Mouse (Mus musculus) hindbrain, embryonic 16.5 days (tissue): Measurements from ENCODE around the gene H2-Q4. TPM values are rescaled to one million over a fixed set of nuclear protein-coding genes. Genes with fewer than 3 reads are reported as not detected.
"Not testable (repeated sequence)": the region's sequence is repeated elsewhere in the genome, so short reads cannot be mapped to it uniquely, and the experiment has no call there.

Experiments
- ATAC-seq: fragments of 200-750 bp; cut with Nextera tagmentation; 2 replicates; pipeline ENCODE4 v1.8.0; 2017; ENCODE audit warnings: moderate TSS enrichment, moderate library complexity
- H3K27ac ChIP-seq: fragments of 300-500 bp; sonication (generic); 2 replicates; pipeline ENCODE4 v1.5.1; 2014; ENCODE audit warnings: low read depth, mild to moderate bottlenecking, control low read depth, low read length, moderate library complexity
- H3K27me3 ChIP-seq: fragments of 300-500 bp; sonication (generic); replicated peaks from 2 replicates; pipeline ENCODE4 v1.6.1; 2014; ENCODE audit warnings: low read length; ENCODE audit not compliant: control insufficient read depth, insufficient read depth
- H3K36me3 ChIP-seq: fragments of 300-500 bp; sonication (generic); 2 replicates; pipeline ENCODE4 v1.6.1; 2014; ENCODE audit warnings: mild to moderate bottlenecking, low read length, moderate library complexity, mixed read lengths; ENCODE audit not compliant: control insufficient read depth, insufficient read depth
- H3K4me1 ChIP-seq: fragments of 300-500 bp; sonication (generic); 2 replicates; pipeline ENCODE4 v1.6.1; 2014; ENCODE audit warnings: low read depth, low read length; ENCODE audit not compliant: control insufficient read depth, insufficient read depth
- H3K4me2 ChIP-seq: fragments of 300-500 bp; sonication (generic); 2 replicates; pipeline ENCODE4 v1.6.1; 2014; ENCODE audit warnings: mild to moderate bottlenecking, low read length, control low read depth, moderate library complexity
- H3K4me3 ChIP-seq: fragments of 300-500 bp; sonication (generic); 2 replicates; pipeline ENCODE4 v1.5.1; 2014; ENCODE audit warnings: mild to moderate bottlenecking, low read length, control low read depth, moderate library complexity
- H3K9ac ChIP-seq: fragments of 300-500 bp; sonication (generic); 2 replicates; pipeline ENCODE4 v1.6.1; 2014; ENCODE audit warnings: low read depth, mild to moderate bottlenecking, control low read depth, low read length, moderate library complexity
- H3K9me3 ChIP-seq: fragments of 300-500 bp; sonication (generic); 2 replicates; pipeline ENCODE4 v1.6.1; 2014; ENCODE audit warnings: mild to moderate bottlenecking, low read length, moderate library complexity; ENCODE audit not compliant: control insufficient read depth
- WGBS: fragments of 180-500 bp; shearing (Covaris S2); extraction: QIAGEN DNeasy Blood & Tissue Kit; methylation state at CpG from one replicate; pipeline ENCODE4 v1.1.7; 2014; 5-methylcytosine and 5-hydroxymethylcytosine counted together
- polyA plus RNA-seq: library from polyadenylated mRNA; unstranded; fragments of >200 nt; fragmentation: Nextera tagmentation; extraction: Ambion mirVana; gene quantifications from 2 replicates; pipeline ENCODE4 v1.2.1, GENCODE M21; 2015

Gene H2-Q4
- polyA plus RNA-seq, 1 experiment from 2014 or later, result 0.89 TPM

DNA sequence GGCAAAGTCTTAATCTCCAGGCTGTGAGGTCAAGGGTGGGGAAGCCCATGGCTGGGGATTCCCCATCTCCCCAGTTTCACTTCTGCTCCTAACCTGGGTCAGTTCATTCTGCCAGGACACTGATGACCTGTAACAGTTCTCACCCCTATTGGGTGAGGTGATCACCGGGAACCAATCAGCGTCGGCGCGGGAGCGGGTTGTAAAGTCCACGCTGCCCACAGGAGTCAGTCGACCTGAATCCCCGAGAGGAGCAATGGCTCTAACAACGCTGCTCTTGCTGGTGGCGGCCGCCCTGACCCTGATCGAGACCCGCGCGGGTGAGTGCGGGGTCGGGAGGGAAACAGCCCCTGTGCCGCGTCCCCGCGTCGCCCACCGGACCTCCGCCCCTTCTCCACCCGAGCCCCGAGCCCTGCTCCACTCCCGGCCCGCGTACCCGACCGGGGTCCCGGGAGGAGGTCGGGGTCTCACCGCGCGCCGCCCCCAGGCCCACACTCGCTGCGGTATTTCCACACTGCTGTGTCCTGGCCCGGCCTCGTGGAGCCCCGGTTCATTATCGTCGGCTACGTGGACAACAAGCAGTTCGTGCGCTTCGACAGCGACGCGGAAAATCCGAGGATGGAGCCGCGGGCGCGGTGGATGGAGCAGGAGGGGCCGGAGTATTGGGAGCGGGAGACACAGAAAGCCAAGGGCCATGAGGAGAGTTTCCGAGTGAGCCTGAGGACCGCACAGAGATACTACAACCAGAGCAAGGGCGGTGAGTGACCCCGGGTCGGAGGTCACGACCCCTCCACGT, 45.4 kb downstream of the H2-Q4 start, which contains the start of gene H2-Q6:
Gene H2-Q6, plus strand, starts transcription at position 227 of the 793 bp plus-strand sequence.
- 1% methylated on average over 51 of the region's 66 CpGs for WGBS
- not testable (repeated sequence) for H3K27ac ChIP-seq

DNA sequence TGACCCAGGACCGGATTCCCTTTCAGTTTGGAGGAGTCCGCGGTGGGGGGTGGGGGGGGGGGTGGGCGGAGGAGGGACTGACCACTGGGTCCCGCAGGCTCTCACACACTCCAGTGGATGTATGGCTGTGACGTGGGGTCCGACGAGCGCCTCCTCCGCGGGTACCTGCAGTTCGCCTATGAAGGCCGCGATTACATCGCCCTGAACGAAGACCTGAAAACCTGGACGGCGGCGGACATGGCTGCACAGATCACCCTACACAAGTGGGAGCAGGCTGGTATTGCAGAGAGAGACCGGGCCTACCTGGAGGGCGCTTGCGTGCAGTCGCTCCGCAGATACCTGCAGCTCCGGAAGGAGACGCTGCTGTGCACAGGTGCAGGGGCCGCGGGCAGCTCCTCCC, 46.1 kb downstream of the H2-Q4 start:
- peak overlapping the region; percentile 68 for H3K4me2 ChIP-seq
- H3K4me1 ChIP-seq, H3K9ac ChIP-seq, H3K36me3 ChIP-seq, H3K27me3 ChIP-seq, H3K9me3 ChIP-seq, H3K27ac ChIP-seq: not testable (repeated sequence)
- H3K4me3 ChIP-seq, result peak overlapping the region; percentile 41
- ATAC-seq, result peak; percentile 25; the same call in 1 of the 2 replicates
- 17% methylated on average over 28 of the region's 28 CpGs for WGBS

More for the DNA sequence above, 45.4 kb downstream of the H2-Q4 start, which contains the start of gene H2-Q6:
- not testable (repeated sequence) for H3K27me3 ChIP-seq, H3K4me1 ChIP-seq, H3K9me3 ChIP-seq, H3K36me3 ChIP-seq
- Histone ChIP-seq H3K9ac (peak within 1 kb of the TSS; percentile 50; the same call in 1 of the 2 replicates), H3K4me2 (peak within 1 kb of the TSS; percentile 68), H3K4me3 (peak within 1 kb of the TSS; percentile 41)
- ATAC-seq, result peak; percentile 81

DNA sequence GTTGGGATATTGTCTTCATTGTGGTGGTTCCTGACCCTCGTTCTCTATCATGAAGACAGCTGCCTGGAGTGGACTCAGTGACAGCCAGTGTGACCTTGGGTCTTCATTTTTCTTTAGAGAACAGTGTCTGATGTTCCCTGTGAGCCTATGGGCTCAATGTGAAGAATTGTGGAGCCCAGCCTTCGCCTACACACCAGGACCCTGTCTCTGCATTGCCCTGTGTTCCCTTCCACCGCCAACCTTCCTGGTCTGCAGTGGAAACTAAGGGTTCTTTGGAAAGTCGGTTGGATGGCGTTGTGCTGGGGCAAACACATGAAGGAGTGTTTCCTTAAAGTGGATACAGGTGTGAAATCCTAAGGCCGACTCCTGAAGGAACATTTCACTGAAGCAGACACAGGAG, 49.5 kb downstream of the H2-Q4 start:
- not testable (repeated sequence) for H3K36me3 ChIP-seq, H3K27me3 ChIP-seq, H3K4me3 ChIP-seq, ATAC-seq, H3K4me2 ChIP-seq, H3K27ac ChIP-seq, H3K4me1 ChIP-seq, H3K9me3 ChIP-seq, H3K9ac ChIP-seq
- 92% methylated on average over 6 of the region's 6 CpGs for WGBS

DNA sequence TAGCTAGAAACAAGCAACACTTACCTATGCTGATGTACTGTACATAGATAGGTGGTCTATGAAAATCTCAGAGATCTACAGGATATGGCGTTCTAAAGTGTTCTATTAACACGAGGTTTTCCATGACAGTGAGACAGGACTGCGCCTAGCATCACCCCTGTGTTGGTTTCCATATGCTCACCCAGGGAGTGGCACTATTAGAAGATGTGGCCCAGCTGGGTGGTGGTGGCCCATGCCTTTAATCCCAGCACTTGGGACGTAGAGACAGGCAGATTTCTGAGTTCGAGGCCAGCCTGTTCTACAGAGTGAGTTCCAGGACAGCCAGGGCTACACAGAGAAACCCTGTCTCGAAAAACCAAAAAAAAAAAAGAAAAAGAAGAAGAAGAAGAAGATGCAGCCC, 51.3 kb downstream of the H2-Q4 start:
- not testable (repeated sequence) for H3K4me2 ChIP-seq, H3K4me3 ChIP-seq, ATAC-seq, H3K9me3 ChIP-seq, H3K4me1 ChIP-seq, H3K27me3 ChIP-seq, H3K27ac ChIP-seq, H3K36me3 ChIP-seq, H3K9ac ChIP-seq
- WGBS, result 87% methylated on average over 6 of the region's 6 CpGs

DNA sequence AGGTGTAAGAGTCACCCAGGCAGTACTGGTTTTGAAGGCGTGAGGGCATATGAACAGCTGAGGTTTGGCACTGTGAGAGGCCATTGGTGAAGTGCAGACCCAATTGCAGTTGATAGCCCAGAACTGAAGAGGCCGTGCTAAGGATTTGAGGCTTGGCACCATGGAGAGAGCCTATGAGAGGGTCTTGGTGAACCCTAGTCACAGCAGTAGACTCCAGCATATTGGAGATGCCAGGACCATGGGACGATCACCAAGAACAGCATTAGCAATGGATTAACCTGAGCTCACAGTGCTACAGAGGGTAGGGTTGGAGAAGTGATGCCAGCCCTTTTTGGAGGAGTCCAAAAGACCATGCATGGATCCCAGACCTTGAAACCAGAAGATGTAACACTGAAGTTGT, 52.8 kb downstream of the H2-Q4 start:
- not testable (repeated sequence) for H3K27ac ChIP-seq, H3K4me2 ChIP-seq, H3K36me3 ChIP-seq, ATAC-seq, H3K9ac ChIP-seq, H3K4me1 ChIP-seq, H3K4me3 ChIP-seq, H3K9me3 ChIP-seq, H3K27me3 ChIP-seq
- 88% methylated on average over 2 of the region's 3 CpGs for WGBS

DNA sequence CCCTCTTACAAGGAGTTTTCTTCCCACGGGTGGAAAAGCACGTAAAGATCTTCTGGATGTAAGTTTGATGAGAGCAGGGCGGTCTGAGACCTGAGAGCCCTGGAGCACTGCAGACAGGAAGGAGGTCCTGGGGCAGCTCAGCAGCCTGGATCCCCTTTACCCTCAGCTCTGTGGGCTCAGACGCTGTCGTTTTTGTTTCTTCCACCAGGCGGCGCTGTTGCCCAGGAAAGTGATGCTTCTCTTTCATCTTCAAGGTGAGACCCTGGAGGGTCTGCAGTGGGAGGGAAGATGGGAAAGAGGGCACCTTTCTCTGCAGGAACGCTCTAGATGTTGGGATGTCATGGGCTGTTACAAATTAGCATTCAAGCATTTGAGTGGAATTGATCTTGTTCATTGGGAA, 55.4 kb downstream of the H2-Q4 start:
- H3K27ac ChIP-seq, H3K9me3 ChIP-seq, H3K9ac ChIP-seq, H3K36me3 ChIP-seq, H3K4me2 ChIP-seq, H3K4me3 ChIP-seq, ATAC-seq, H3K4me1 ChIP-seq, H3K27me3 ChIP-seq: not testable (repeated sequence)
- 10% methylated on average over 8 of the region's 8 CpGs for WGBS

Other genes with a start within 250 kb of the H2-Q4 start
- gene Apom, start 247.6 kb upstream of the H2-Q4 start, polyA plus RNA-seq, result not detected in 2 replicates
- gene Bag6, start 244.4 kb upstream of the H2-Q4 start, polyA plus RNA-seq, result 50.9 and 65.2 TPM in 2 replicates
- gene Prrc2a, start 214.7 kb upstream of the H2-Q4 start, polyA plus RNA-seq, result 138 and 153 TPM in 2 replicates
- gene Aif1, start 203.5 kb upstream of the H2-Q4 start, polyA plus RNA-seq, result 5.6 and 10.1 TPM in 2 replicates
- gene Lst1, start 191.2 kb upstream of the H2-Q4 start, polyA plus RNA-seq, result 4.8 and 7.3 TPM in 2 replicates
- 1.1 and 1.2 TPM in 2 replicates for gene Ltb, start 185.2 kb upstream of the H2-Q4 start, polyA plus RNA-seq
- gene Tnf, start 177.6 kb upstream of the H2-Q4 start, polyA plus RNA-seq, result not detected in 2 replicates
- 0.37 and 0.80 TPM in 2 replicates for gene Lta, start 174.3 kb upstream of the H2-Q4 start, polyA plus RNA-seq
- 0.34 and 0.45 TPM in 2 replicates for gene Gm16181, start 158.8 kb upstream of the H2-Q4 start, polyA plus RNA-seq
- 140 and 151 TPM in 2 replicates for gene Atp6v1g2, start 146.0 kb upstream of the H2-Q4 start, polyA plus RNA-seq
- 9.8 and 10.1 TPM in 2 replicates for gene Nfkbil1, start 143.8 kb upstream of the H2-Q4 start, polyA plus RNA-seq
- 331 and 355 TPM in 2 replicates for gene Ddx39b, start 137.9 kb upstream of the H2-Q4 start, polyA plus RNA-seq
- gene H2-D1, start 116.9 kb upstream of the H2-Q4 start, polyA plus RNA-seq, result 125 and 134 TPM in 2 replicates
- 0.64 and 0.67 TPM in 2 replicates for gene H2-Q1, start 59.2 kb upstream of the H2-Q4 start, polyA plus RNA-seq
- 3.7 and 6.3 TPM in 2 replicates for gene H2-Q2, start 37.4 kb upstream of the H2-Q4 start, polyA plus RNA-seq
- gene H2-Q6, start 45.2 kb downstream of the H2-Q4 start, polyA plus RNA-seq, result 1.1 and 1.2 TPM in 2 replicates
- 4.3 and 4.8 TPM in 2 replicates for gene H2-Q7, start 59.5 kb downstream of the H2-Q4 start, polyA plus RNA-seq
- 0.11 and 0.21 TPM in 2 replicates for gene H2-Q10, start 90.5 kb downstream of the H2-Q4 start, polyA plus RNA-seq
- gene Pou5f1, start 126.4 kb downstream of the H2-Q4 start, polyA plus RNA-seq, result not detected in 2 replicates
- 16.4 and 21.2 TPM in 2 replicates for gene Tcf19, start 137.2 kb downstream of the H2-Q4 start, polyA plus RNA-seq
- 5.8 and 6.3 TPM in 2 replicates for gene Cchcr1, start 137.5 kb downstream of the H2-Q4 start, polyA plus RNA-seq
- 0.94 and 1.1 TPM in 2 replicates for gene Psors1c2, start 153.6 kb downstream of the H2-Q4 start, polyA plus RNA-seq
- gene Cdsn, start 172.5 kb downstream of the H2-Q4 start, polyA plus RNA-seq, result 0.19 and 0.28 TPM in 2 replicates
- gene 2300002M23Rik, start 187.8 kb downstream of the H2-Q4 start, polyA plus RNA-seq, result 0.11 and 0.12 TPM in 2 replicates
- gene Sfta2, start 221.9 kb downstream of the H2-Q4 start, polyA plus RNA-seq, result not detected in 2 replicates
- gene Gm9573, start 247.0 kb downstream of the H2-Q4 start, polyA plus RNA-seq, result not detected in 2 replicates